Mouse (Mus musculus) kidney, embryonic 14.5 days (tissue): ENCODE measurements around the gene Prr15l. TPM values are rescaled to one million over a fixed set of nuclear protein-coding genes. Genes with fewer than 3 reads are reported as not detected.

Experiments
- ATAC-seq: fragments of 200-750 bp; cut with Nextera tagmentation; 2 replicates; pipeline ENCODE4 v1.8.0; 2017; ENCODE audit warnings: moderate number of reproducible peaks, mild to moderate bottlenecking, moderate TSS enrichment, moderate library complexity; ENCODE audit not compliant: low FRiP score, low TSS enrichment
- H3K27ac ChIP-seq: fragments of 300-500 bp; sonication (generic); 2 replicates; pipeline ENCODE4 v1.5.1; 2014; ENCODE audit warnings: low read depth, mild to moderate bottlenecking, low read length, moderate library complexity, mixed read lengths
- H3K27me3 ChIP-seq: fragments of 300-500 bp; sonication (generic); 2 replicates; pipeline ENCODE4 v1.6.1; 2014; ENCODE audit warnings: mild to moderate bottlenecking, low read length; ENCODE audit not compliant: control insufficient read depth, insufficient read depth
- H3K36me3 ChIP-seq: fragments of 300-500 bp; sonication (generic); 2 replicates; pipeline ENCODE4 v1.6.1; 2014; ENCODE audit warnings: low read length, mixed read lengths; ENCODE audit not compliant: control insufficient read depth, insufficient read depth
- H3K4me1 ChIP-seq: fragments of 300-500 bp; sonication (generic); 2 replicates; pipeline ENCODE4 v1.6.1; 2014; ENCODE audit warnings: low read length, mixed read lengths; ENCODE audit not compliant: control insufficient read depth, insufficient read depth
- H3K4me2 ChIP-seq: fragments of 300-500 bp; sonication (generic); replicated peaks from 2 replicates; pipeline ENCODE4 v1.6.1; 2014; ENCODE audit warnings: low read depth, mild to moderate bottlenecking, low read length
- H3K4me3 ChIP-seq: fragments of 300-500 bp; sonication (generic); 2 replicates; pipeline ENCODE4 v1.5.1; 2014; ENCODE audit warnings: mild to moderate bottlenecking, low read length
- H3K9ac ChIP-seq: fragments of 300-500 bp; sonication (generic); 2 replicates; pipeline ENCODE4 v1.6.1; 2014; ENCODE audit warnings: low read depth, mild to moderate bottlenecking, low read length, moderate library complexity
- H3K9me3 ChIP-seq: fragments of 300-500 bp; sonication (generic); 2 replicates; pipeline ENCODE4 v1.6.1; 2016; ENCODE audit warnings: low read length; ENCODE audit not compliant: control insufficient read depth
- WGBS: fragments of 180-500 bp; shearing (Covaris S2); extraction: QIAGEN DNeasy Blood & Tissue Kit; methylation state at CpG from one replicate; pipeline ENCODE4 v1.1.7; 2014; 5-methylcytosine and 5-hydroxymethylcytosine counted together
- polyA plus RNA-seq: library from polyadenylated mRNA; unstranded; fragments of >200 nt; fragmentation: Nextera tagmentation; extraction: Ambion mirVana; gene quantifications from 2 replicates; pipeline ENCODE4 v1.2.1, GENCODE M21; 2014

Prr15l gene
- polyA plus RNA-seq, 1 experiment from 2014 or later, result 33.7 TPM

DNA sequence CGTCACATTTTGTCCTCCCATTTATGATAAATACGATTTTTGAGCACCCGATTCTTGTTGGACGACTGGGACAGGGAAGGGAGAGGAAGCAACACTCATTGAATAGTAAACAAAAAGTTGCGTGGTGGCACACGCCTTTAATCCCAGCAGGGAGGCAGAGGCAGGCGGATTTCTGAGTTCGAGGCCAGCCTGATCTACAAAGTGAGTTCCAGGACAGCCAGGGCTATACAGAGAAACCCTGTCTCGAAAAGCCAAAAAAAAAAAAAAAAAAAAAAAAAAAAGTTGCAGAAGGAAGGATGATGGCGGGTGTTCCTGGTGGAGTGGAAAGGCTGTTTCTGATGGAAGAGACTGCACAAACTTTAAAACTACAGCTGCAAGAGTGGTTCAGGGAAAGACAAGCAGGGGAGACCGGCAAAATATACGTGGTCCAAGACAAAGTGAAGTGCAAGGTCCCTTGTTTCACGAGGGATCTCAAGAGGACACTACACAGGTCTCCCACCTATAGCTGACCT is 11.0 kb upstream of the Prr15l start:
- Histone ChIP-seq H3K4me3 (peak overlapping the region; percentile 33), H3K4me2 (peak overlapping the region; percentile 42), H3K9ac (peak overlapping the region; percentile 14; the same call in 1 of the 2 replicates), H3K9me3 (no peaks in the 10 kb centered on the region), H3K4me1 (peaks cover 10% of the 10 kb centered on the region), H3K36me3 (peaks cover 6% of the 10 kb centered on the region), H3K27ac (no peak overlapping the region), H3K27me3 (no peaks in the 10 kb centered on the region)
- WGBS, result 30% methylated on average over 12 of the region's 13 CpGs
- no peak for ATAC-seq

DNA sequence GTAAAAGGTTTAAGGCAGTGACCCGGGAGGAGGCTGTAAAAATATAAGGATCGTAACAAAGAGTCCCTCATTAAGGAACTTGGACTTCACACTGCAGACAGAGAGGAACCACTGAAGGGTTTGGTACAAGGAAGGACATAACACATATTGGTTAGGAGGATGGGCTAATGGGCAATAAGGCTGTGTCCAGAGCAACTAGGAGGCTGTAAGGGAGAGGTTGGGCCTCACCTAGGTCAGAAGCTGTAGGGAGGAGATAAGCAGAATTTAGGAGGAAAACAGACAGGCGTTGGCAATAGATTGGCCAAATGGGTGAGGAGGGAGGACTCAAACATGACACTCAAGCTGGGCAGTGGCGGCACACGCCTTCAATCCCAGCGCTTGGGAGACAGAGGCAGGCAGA is 10.5 kb upstream of the Prr15l start:
- Histone ChIP-seq H3K4me2 (no peak overlapping the region), H3K4me1 (peaks cover 10% of the 10 kb centered on the region)
- 89% methylated on average over 6 of the region's 6 CpGs for WGBS

GRCm38 (mm10) chr11:96919003-96919402 is 8.9 kb upstream of the Prr15l start:
- no peak for ATAC-seq
- WGBS, result 59% methylated on average over 6 of the region's 6 CpGs
- Histone ChIP-seq H3K4me3 (no peak overlapping the region), H3K4me2 (no peak overlapping the region), H3K27me3 (no peaks in the 10 kb centered on the region), H3K4me1 (peaks cover 10% of the 10 kb centered on the region), H3K36me3 (no peaks in the 10 kb centered on the region), H3K9me3 (no peaks in the 10 kb centered on the region), H3K9ac (no peak overlapping the region), H3K27ac (no peak overlapping the region)

More for the DNA sequence above, 10.5 kb upstream of the Prr15l start:
- H3K27ac ChIP-seq, result no peak overlapping the region
- no peak overlapping the region for H3K9ac ChIP-seq
- peaks cover 6% of the 10 kb centered on the region; the same call in 1 of the 2 replicates for H3K36me3 ChIP-seq
- H3K27me3 ChIP-seq, result no peaks in the 10 kb centered on the region
- no peak overlapping the region for H3K4me3 ChIP-seq
- no peaks in the 10 kb centered on the region for H3K9me3 ChIP-seq
- ATAC-seq, result no peak

DNA sequence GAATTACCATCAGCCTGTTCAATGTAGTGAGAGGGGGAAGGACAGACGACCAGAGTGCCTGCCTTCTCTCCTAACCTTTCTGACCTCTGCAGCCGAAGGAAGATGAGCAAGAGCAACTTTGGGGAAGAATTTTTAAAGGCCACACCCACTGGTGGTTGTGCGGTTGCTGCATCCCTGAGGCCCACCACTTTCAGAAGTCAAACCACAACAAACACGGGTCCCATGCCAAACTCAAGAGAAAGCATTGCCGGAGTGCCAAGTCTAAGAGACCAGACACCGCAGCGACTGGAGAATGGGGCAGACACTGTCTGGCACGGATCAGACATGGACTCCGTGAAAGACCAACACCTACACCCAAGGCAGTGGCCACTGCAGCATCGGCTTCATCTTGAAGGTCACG is 3.0 kb upstream of the Prr15l start:
- H3K4me1 ChIP-seq, result no peaks in the 10 kb centered on the region; the same call in 1 of the 2 replicates

DNA sequence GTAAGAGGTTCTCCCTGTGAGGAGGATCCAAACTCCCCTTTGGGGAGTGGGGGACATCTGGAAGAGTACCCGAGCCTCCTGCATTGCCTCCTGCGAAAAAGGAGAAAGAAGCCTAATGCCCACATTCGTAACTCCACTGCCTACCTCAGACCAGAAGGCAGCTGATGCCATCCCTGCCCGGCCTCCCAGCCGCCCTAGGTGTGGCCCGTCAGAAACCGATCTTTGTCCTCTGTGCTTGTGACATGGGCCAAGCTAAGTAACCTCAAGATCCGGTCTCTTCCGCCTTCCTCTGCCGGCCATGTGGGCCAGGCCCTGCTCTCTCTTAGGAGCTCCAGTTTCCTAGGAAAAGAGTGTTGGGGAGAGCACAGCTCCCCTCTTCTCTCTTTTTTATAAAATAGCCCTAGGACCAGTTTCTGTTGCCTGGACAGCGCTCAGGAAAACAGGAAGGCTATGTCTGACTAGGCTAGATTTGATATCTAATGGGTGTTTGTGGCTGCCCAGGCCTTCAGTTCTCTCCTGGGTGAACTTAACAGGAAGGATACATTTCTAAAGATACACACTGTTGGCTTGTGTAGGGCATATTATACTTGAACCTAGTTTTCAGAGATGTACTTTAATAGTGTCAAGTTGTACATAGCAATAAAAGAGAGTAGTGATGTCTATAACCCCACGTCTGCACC is 2.3 kb upstream of the Prr15l start:
- 89% methylated on average over 12 of the region's 12 CpGs for WGBS
- no peaks in the 10 kb centered on the region for H3K27me3 ChIP-seq
- no peaks in the 10 kb centered on the region for H3K9me3 ChIP-seq
- no peak for ATAC-seq
- H3K9ac ChIP-seq, result no peak overlapping the region
- no peak overlapping the region for H3K4me2 ChIP-seq
- H3K36me3 ChIP-seq, result no peaks in the 10 kb centered on the region
- no peak overlapping the region for H3K4me3 ChIP-seq
- H3K4me1 ChIP-seq, result no peaks in the 10 kb centered on the region; the same call in 1 of the 2 replicates
- H3K27ac ChIP-seq, result no peak overlapping the region

More for the DNA sequence above, 3.0 kb upstream of the Prr15l start:
- no peak for ATAC-seq
- no peak overlapping the region for H3K4me3 ChIP-seq
- WGBS, result 83% methylated on average over 11 of the region's 11 CpGs
- no peak overlapping the region for H3K9ac ChIP-seq
- H3K27ac ChIP-seq, result no peak overlapping the region
- no peaks in the 10 kb centered on the region for H3K27me3 ChIP-seq
- H3K9me3 ChIP-seq, result no peaks in the 10 kb centered on the region
- no peaks in the 10 kb centered on the region for H3K36me3 ChIP-seq
- H3K4me2 ChIP-seq, result no peak overlapping the region

GRCm38 (mm10) chr11:96926587-96926986 is 1.3 kb upstream of the Prr15l start:
- Histone ChIP-seq H3K4me1 (peaks cover 2% of the 10 kb centered on the region), H3K27ac (no peak overlapping the region), H3K4me3 (no peak overlapping the region), H3K27me3 (no peaks in the 10 kb centered on the region), H3K9ac (no peak overlapping the region), H3K9me3 (no peaks in the 10 kb centered on the region), H3K36me3 (no peaks in the 10 kb centered on the region), H3K4me2 (no peak overlapping the region)
- WGBS, result 84% methylated on average over 5 of the region's 5 CpGs
- ATAC-seq, result no peak

DNA sequence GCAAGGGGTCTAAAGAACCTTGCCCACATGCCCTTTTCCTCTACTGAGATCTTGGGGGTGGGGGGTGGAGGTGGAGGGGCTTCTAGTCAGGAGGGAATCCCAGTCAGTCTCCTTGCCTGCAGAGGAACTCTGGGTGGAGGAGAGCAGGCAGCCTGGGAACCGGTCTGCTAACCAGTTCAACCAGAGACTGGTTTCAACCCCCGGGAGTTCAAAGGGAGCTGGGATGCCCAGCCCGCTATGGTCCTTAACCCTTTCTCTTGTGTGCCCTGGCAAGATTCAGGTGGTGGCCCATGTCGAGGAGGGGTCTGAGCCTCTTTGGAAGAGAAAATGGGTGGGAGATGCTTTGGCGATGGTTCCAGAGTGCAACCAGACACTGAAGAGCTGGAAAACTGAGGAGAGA is 787 bp downstream of the Prr15l start:
- Histone ChIP-seq H3K9me3 (no peaks in the 10 kb centered on the region), H3K4me3 (peak overlapping the region; percentile 33), H3K36me3 (no peaks in the 10 kb centered on the region), H3K4me1 (peaks cover 8% of the 10 kb centered on the region), H3K27me3 (no peaks in the 10 kb centered on the region), H3K9ac (peak overlapping the region; percentile 44; the same call in 1 of the 2 replicates), H3K27ac (peak overlapping the region; percentile 96; the same call in 1 of the 2 replicates), H3K4me2 (peak overlapping the region; percentile 30)
- 4% methylated on average over 5 of the region's 5 CpGs for WGBS
- peak; percentile 82 for ATAC-seq

DNA sequence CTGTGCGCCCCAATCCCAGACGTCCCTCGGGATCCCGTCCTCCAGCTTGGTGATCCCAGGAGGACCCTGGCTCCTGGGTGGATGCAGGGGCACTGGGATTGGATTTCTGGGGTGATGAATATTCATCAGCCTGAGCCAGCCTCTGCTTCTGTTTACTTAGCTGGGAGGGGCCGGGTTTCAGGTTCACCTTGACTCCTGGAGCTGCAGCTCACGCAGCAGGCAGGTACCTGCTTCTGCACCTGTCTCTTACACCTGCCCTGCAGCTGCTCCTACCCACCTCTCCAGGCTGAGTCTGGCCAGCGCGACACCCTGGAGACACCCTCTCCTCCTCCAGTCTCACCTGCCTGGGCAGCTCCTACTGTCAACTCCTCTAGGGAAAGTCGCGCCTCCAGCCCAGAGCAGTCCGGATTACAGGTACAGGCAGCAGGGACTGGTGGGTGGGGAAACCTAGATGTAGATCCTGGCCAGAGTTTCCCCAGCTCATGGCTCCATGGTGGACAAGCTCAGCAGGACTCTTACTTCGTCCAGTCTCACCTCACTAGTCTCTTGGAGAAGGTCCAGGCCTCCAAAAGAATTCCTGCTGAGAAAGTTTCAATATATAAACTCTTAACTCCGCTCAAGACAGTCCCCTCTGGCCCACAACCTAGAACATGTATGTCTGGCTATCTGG is 1.3 kb downstream of the Prr15l start:
- Histone ChIP-seq H3K4me2 (peak overlapping the region; percentile 30), H3K9ac (peak overlapping the region; percentile 44; the same call in 1 of the 2 replicates), H3K9me3 (no peaks in the 10 kb centered on the region), H3K27me3 (no peaks in the 10 kb centered on the region), H3K36me3 (no peaks in the 10 kb centered on the region), H3K4me3 (peak overlapping the region; percentile 33), H3K4me1 (peaks cover 8% of the 10 kb centered on the region), H3K27ac (peak overlapping the region; percentile 96)
- WGBS, result 9% methylated on average over 13 of the region's 13 CpGs
- ATAC-seq, result peak; percentile 80
